Mouse (Mus musculus) gastrocnemius, postnatal 25 days (tissue): ENCODE data around the gene 4930412O13Rik. TPM values are rescaled to one million over a fixed set of nuclear protein-coding genes. Genes with fewer than 3 reads are reported as not detected.

Experiments
- DNase-seq: peaks from one replicate; pipeline ENCODE4 v3.0.0; 2022
- long read RNA-seq, 2 experiments: library from polyadenylated mRNA; stranded (forward); transcript quantifications; one replicate each; pipeline ENCODE4 v2.0.0; 2021
- total RNA-seq, 2 experiments: library from RNA; stranded (reverse); gene quantifications; 1 replicate in 1 of 2; 2 replicates in 1 of 2; pipeline ENCODE4 v1.2.3; 2021

4930412O13Rik gene
- total RNA-seq, result not detected
- long read RNA-seq, experiment 1, result 0 reads
- long read RNA-seq, experiment 2, result 0 reads

GRCm38 (mm10) chr2:9881051-9881591 lies at the start of gene 4930412O13Rik:
Gene 4930412O13Rik (plus strand): TSS chr2:9881252.
- DNase-seq, result no peak

GRCm38 (mm10) chr2:9833712-9834111 lies 47.3 kb upstream of the 4930412O13Rik start:
- DNase-seq, result no peak

- DNase-seq, result no peak
Observed at GRCm38 (mm10) chr2:9835195-9835594, 45.9 kb upstream of the 4930412O13Rik start.

GRCm38 (mm10) chr2:9852851-9853576 lies 28.0 kb upstream of the 4930412O13Rik start:
- DNase-seq, result no peak

- DNase-seq, result no peak
Observed at GRCm38 (mm10) chr2:9855861-9856260, 25.2 kb upstream of the 4930412O13Rik start.

GRCm38 (mm10) chr2:9860698-9861097 lies 20.4 kb upstream of the 4930412O13Rik start:
- DNase-seq, result no peak

GRCm38 (mm10) chr2:9867092-9867825 lies 13.8 kb upstream of the 4930412O13Rik start:
- DNase-seq, result no peak

- no peak for DNase-seq
Observed at GRCm38 (mm10) chr2:9871141-9871716, 9.8 kb upstream of the 4930412O13Rik start.

GRCm38 (mm10) chr2:9871798-9872197 lies 9.3 kb upstream of the 4930412O13Rik start:
- DNase-seq, result no peak

GRCm38 (mm10) chr2:9872682-9873081 lies 8.4 kb upstream of the 4930412O13Rik start:
- no peak for DNase-seq

- no peak for DNase-seq
Observed at GRCm38 (mm10) chr2:9873757-9874156, 7.3 kb upstream of the 4930412O13Rik start.

GRCm38 (mm10) chr2:9874467-9875219 lies 6.4 kb upstream of the 4930412O13Rik start:
- DNase-seq, result no peak

GRCm38 (mm10) chr2:9875220-9875619 lies 5.8 kb upstream of the 4930412O13Rik start:
- DNase-seq, result no peak

GRCm38 (mm10) chr2:9875676-9876357 lies 5.2 kb upstream of the 4930412O13Rik start:
- no peak for DNase-seq

GRCm38 (mm10) chr2:9876621-9877325 lies 4.3 kb upstream of the 4930412O13Rik start:
- no peak for DNase-seq

GRCm38 (mm10) chr2:9877326-9877690 lies 3.7 kb upstream of the 4930412O13Rik start:
- DNase-seq, result peak; percentile 19

GRCm38 (mm10) chr2:9877966-9878563 lies 3.0 kb upstream of the 4930412O13Rik start:
- no peak for DNase-seq

GRCm38 (mm10) chr2:9878564-9879081 lies 2.4 kb upstream of the 4930412O13Rik start:
- peak; percentile 46 for DNase-seq

- DNase-seq, result no peak
Observed at GRCm38 (mm10) chr2:9879092-9879491, 2.0 kb upstream of the 4930412O13Rik start.

GRCm38 (mm10) chr2:9879493-9879892 lies 1.6 kb upstream of the 4930412O13Rik start:
- DNase-seq, result peak; percentile 91
